Mouse (Mus musculus) heart, embryonic 10.5 days (tissue): ENCODE results near the gene Kcnip2. TPM values are rescaled to one million over a fixed set of nuclear protein-coding genes. Genes with fewer than 3 reads are reported as not detected.
A peak's percentile ranks its signal among the peaks of the same experiment; 100 is the strongest.

Source experiments
- DNase-seq: peaks from one replicate; pipeline ENCODE4 v3.0.0-alpha.2; 2017; ENCODE audit warnings: low spot score
- H3K27ac ChIP-seq: fragments of 300-500 bp; sonication (generic); 2 replicates; pipeline ENCODE4 v1.5.1; 2016; ENCODE audit warnings: mild to moderate bottlenecking
- H3K27me3 ChIP-seq: fragments of 300-500 bp; sonication (generic); 2 replicates; pipeline ENCODE4 v1.6.1; 2016; ENCODE audit warnings: mild to moderate bottlenecking; ENCODE audit not compliant: poor library complexity, insufficient read depth, severe bottlenecking
- H3K36me3 ChIP-seq: fragments of 300-500 bp; sonication (generic); 2 replicates; pipeline ENCODE4 v1.6.1; 2016; ENCODE audit warnings: mild to moderate bottlenecking, moderate library complexity
- H3K4me1 ChIP-seq: fragments of 300-500 bp; sonication (generic); 2 replicates; pipeline ENCODE4 v1.6.1; 2016; ENCODE audit warnings: mild to moderate bottlenecking
- H3K4me3 ChIP-seq: fragments of 300-500 bp; sonication (generic); 2 replicates; pipeline ENCODE4 v1.5.1; 2016; ENCODE audit warnings: mild to moderate bottlenecking, moderate library complexity
- H3K9me3 ChIP-seq: fragments of 300-500 bp; sonication (generic); 2 replicates; pipeline ENCODE4 v1.6.1; 2016; ENCODE audit warnings: mild to moderate bottlenecking, moderate library complexity
- WGBS: fragments of 180-500 bp; shearing (Covaris S2); methylation state at CpG from one replicate; pipeline ENCODE4 v1.1.7; 2016; 5-methylcytosine and 5-hydroxymethylcytosine counted together
- polyA plus RNA-seq: library from polyadenylated mRNA; unstranded; fragments of >200 nt; fragmentation: Nextera tagmentation; extraction: Ambion mirVana; gene quantifications from 2 replicates; pipeline ENCODE4 v1.2.1, GENCODE M21; 2016

Kcnip2 gene
- 0.35 and 0.53 TPM in 2 replicates for polyA plus RNA-seq

DNA sequence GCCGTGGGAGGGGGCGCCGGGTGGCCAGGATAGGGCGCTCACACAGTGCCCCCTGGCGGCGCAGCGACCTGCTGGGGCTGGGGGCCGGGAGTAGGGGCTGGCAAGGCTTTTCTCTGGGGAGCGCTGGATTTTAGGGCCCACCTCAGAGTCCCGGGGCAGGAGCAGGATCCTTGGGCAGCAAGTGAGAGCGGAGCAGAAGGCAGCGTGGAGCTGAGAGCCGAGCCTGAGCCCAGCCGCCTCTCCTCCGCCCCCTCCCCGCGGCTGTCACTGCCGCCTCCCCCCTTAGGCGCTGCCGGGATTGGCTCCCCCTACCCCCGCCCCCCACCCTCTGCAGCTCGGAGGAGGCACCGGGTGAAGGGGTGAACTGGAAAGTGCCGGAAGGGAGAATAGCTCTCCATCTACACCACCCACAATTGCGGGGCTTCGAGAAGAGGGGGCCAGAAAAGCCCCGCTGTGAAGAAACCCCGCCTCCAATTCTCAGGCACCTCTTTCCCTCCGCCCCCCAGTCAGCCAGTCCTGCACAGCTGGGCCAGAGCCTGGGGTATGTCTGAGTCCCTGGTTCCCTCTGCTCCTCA, at the start of gene Kcnip2:
Gene Kcnip2, minus strand, starts transcription at position 231 of the 575 bp plus-strand sequence.
- Histone ChIP-seq H3K27ac (peak within 1 kb of the TSS; percentile 36; the same call in 1 of the 2 replicates), H3K4me3 (peak within 1 kb of the TSS; percentile 58), H3K27me3 (peaks cover 21% of the 10 kb centered on the region), H3K4me1 (peaks cover 50% of the 10 kb centered on the region), H3K36me3 (peaks cover 24% of the 10 kb centered on the region), H3K9me3 (no peaks in the 10 kb centered on the region)
- 1% methylated on average over 28 of the region's 29 CpGs for WGBS
- no peak for DNase-seq

GRCm38 (mm10) chr19:45855284-45855920, 39.5 kb upstream of the Kcnip2 start:
- peaks cover 17% of the 10 kb centered on the region for H3K4me1 ChIP-seq
- H3K9me3 ChIP-seq, result no peaks in the 10 kb centered on the region
- no peak for DNase-seq
- peak overlapping the region; percentile 23; the same call in 1 of the 2 replicates for H3K27ac ChIP-seq
- H3K4me3 ChIP-seq, result no peak overlapping the region
- no peaks in the 10 kb centered on the region for H3K27me3 ChIP-seq
- no peaks in the 10 kb centered on the region for H3K36me3 ChIP-seq
- 42% methylated on average over 8 of the region's 8 CpGs for WGBS

DNA sequence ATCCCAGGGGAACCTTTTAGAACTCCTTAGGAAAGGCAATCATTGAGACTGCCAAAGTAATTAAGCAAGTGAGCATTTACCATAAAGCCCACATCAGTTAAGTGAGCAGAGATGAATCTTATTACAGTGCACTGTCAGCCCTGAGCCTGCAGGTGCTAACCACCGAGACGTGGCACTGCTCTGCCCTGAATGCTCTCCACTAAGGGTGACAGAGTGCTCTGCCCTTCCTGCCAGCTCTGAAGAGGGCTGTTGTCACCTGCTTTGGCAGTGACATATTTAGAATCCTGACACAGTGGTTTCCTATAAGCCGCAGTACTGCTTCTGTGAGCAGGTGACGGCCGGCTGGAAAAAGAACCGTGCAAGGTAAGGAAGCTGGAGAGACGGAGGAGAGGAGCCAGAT, 38.7 kb upstream of the Kcnip2 start:
- 57% methylated on average over 7 of the region's 7 CpGs for WGBS
- Histone ChIP-seq H3K4me3 (no peak overlapping the region), H3K27me3 (no peaks in the 10 kb centered on the region), H3K4me1 (peaks cover 17% of the 10 kb centered on the region), H3K36me3 (no peaks in the 10 kb centered on the region), H3K9me3 (no peaks in the 10 kb centered on the region), H3K27ac (0 out of 2 replicates have a peak overlapping the region, but pooled peaks have one; percentile 25)
- no peak for DNase-seq

- Histone ChIP-seq H3K27ac (no peak overlapping the region), H3K4me1 (peaks cover 11% of the 10 kb centered on the region), H3K36me3 (no peaks in the 10 kb centered on the region), H3K4me3 (no peak overlapping the region), H3K9me3 (no peaks in the 10 kb centered on the region), H3K27me3 (no peaks in the 10 kb centered on the region)
- no peak for DNase-seq
- 89% methylated on average over 4 of the region's 4 CpGs for WGBS
Observed at GRCm38 (mm10) chr19:45847733-45848093, 31.9 kb upstream of the Kcnip2 start.

- 90% methylated on average over 3 of the region's 3 CpGs for WGBS
- DNase-seq, result no peak
- Histone ChIP-seq H3K36me3 (no peaks in the 10 kb centered on the region), H3K4me3 (no peak overlapping the region), H3K4me1 (peaks cover 11% of the 10 kb centered on the region), H3K27me3 (no peaks in the 10 kb centered on the region), H3K27ac (no peak overlapping the region), H3K9me3 (no peaks in the 10 kb centered on the region)
Observed at GRCm38 (mm10) chr19:45847016-45847732, 31.3 kb upstream of the Kcnip2 start.

GRCm38 (mm10) chr19:45844209-45844608, 28.3 kb upstream of the Kcnip2 start:
- H3K4me3 ChIP-seq, result no peak overlapping the region
- no peak overlapping the region for H3K27ac ChIP-seq
- DNase-seq, result no peak
- peaks cover 11% of the 10 kb centered on the region for H3K4me1 ChIP-seq
- no peaks in the 10 kb centered on the region for H3K9me3 ChIP-seq
- H3K27me3 ChIP-seq, result no peaks in the 10 kb centered on the region
- 69% methylated on average over 3 of the region's 3 CpGs for WGBS
- no peaks in the 10 kb centered on the region for H3K36me3 ChIP-seq

DNA sequence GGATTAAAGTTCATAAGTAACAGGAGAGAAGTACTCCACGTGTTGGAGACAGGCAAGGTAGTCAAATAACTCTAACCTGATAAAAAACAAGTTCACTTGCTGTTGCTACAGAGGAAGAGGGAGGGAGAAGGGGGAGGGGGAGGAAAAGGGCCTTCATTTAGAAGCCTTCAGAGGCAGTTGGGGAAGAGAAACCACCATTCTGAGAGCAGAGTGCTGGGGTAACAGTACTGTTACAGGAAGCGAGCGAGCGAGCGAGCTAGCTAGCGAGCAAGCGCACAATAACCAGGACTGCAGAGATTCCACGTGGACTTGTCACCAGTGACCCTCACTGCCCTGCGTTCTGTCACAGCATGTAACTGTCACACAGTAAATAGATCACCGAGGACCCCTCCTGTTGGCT, 27.6 kb upstream of the Kcnip2 start:
- Histone ChIP-seq H3K27ac (no peak overlapping the region), H3K36me3 (no peaks in the 10 kb centered on the region), H3K9me3 (no peaks in the 10 kb centered on the region), H3K27me3 (no peaks in the 10 kb centered on the region), H3K4me3 (no peak overlapping the region), H3K4me1 (peaks cover 11% of the 10 kb centered on the region)
- WGBS, result 24% methylated on average over 10 of the region's 10 CpGs
- DNase-seq, result no peak

GRCm38 (mm10) chr19:45837050-45837994, 21.5 kb upstream of the Kcnip2 start:
- Histone ChIP-seq H3K9me3 (no peaks in the 10 kb centered on the region), H3K27ac (no peak overlapping the region), H3K27me3 (no peaks in the 10 kb centered on the region), H3K36me3 (no peaks in the 10 kb centered on the region), H3K4me3 (no peak overlapping the region), H3K4me1 (peaks cover 16% of the 10 kb centered on the region)
- DNase-seq, result no peak
- 85% methylated on average over 12 of the region's 12 CpGs for WGBS

DNA sequence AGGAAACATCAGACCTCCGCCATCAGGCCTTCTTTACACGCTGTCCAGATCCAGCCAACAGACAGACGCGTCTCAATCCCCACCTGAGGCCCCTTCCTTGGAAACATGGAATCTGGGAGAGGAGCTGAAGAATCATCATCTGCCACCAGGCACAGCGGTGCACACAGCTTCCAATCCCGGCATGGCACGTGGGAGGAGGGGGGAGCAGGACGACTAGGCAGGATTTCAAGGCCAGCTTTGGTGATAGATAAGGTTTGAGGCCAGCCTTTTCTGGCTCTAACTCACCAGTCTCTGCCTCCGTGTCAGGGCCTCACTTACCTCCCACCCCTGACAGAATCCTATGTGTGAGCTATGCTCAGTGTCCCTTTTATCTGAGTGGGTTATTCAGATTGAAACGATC, 19.6 kb upstream of the Kcnip2 start:
- Histone ChIP-seq H3K27me3 (no peaks in the 10 kb centered on the region), H3K27ac (no peak overlapping the region), H3K4me1 (peaks cover 16% of the 10 kb centered on the region), H3K4me3 (no peak overlapping the region), H3K9me3 (no peaks in the 10 kb centered on the region), H3K36me3 (no peaks in the 10 kb centered on the region)
- 56% methylated on average over 10 of the region's 10 CpGs for WGBS
- peak; percentile 73 for DNase-seq

- H3K4me3 ChIP-seq, result no peak overlapping the region
- H3K4me1 ChIP-seq, result peaks cover 16% of the 10 kb centered on the region
- H3K36me3 ChIP-seq, result no peaks in the 10 kb centered on the region
- no peaks in the 10 kb centered on the region for H3K27me3 ChIP-seq
- H3K27ac ChIP-seq, result no peak overlapping the region
- peak; percentile 58 for DNase-seq
- no peaks in the 10 kb centered on the region for H3K9me3 ChIP-seq
- 84% methylated on average over 10 of the region's 10 CpGs for WGBS
Observed at GRCm38 (mm10) chr19:45833665-45834064, 17.8 kb upstream of the Kcnip2 start.

GRCm38 (mm10) chr19:45830679-45831078, 14.8 kb upstream of the Kcnip2 start:
- no peak for DNase-seq
- no peak overlapping the region for H3K27ac ChIP-seq
- 42% methylated on average over 2 of the region's 2 CpGs for WGBS
- no peaks in the 10 kb centered on the region for H3K27me3 ChIP-seq
- H3K9me3 ChIP-seq, result no peaks in the 10 kb centered on the region
- H3K36me3 ChIP-seq, result peaks cover 6% of the 10 kb centered on the region; the same call in 1 of the 2 replicates
- H3K4me1 ChIP-seq, result peaks cover 8% of the 10 kb centered on the region
- H3K4me3 ChIP-seq, result no peak overlapping the region

- DNase-seq, result no peak
- no peaks in the 10 kb centered on the region for H3K27me3 ChIP-seq
- H3K4me3 ChIP-seq, result no peak overlapping the region
- peaks cover 6% of the 10 kb centered on the region; the same call in 1 of the 2 replicates for H3K36me3 ChIP-seq
- H3K27ac ChIP-seq, result no peak overlapping the region
- 94% methylated on average over 3 of the region's 3 CpGs for WGBS
- H3K4me1 ChIP-seq, result peaks cover 3% of the 10 kb centered on the region
- no peaks in the 10 kb centered on the region for H3K9me3 ChIP-seq
Observed at GRCm38 (mm10) chr19:45827736-45828135, 11.9 kb upstream of the Kcnip2 start.
